Mouse (Mus musculus): ENCODE measurements around the gene Zfp423.

The Zfp423 gene

DNA sequence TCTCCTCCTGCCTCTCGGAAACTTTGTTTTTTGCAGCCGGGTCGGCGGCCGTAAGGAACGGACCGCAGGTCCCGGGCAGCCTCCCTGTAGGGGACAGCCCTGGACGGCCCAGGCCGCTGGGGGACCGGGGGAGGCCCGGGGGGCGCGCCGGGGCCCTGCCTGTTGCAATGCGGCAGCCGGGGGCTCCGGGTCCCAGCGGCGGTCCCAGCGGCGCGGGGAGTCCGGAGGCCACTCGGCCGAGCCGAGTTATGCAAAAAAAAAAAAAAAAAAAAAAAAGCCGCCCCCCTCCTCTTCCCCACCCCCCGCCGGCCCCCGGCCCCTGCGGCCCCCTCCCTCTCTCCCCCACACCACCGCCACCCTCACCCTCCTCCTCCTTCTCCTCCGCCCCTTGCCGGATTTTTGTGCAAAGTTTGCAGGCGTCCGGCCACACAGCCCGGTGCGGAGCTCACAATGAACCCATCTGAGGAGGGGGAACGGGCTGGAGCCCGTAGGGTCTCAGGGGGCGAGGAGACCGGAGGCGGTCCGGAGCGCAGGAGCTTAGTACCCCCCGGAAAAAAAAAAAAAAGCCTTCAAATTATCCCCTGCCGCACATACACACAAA is at the start of gene Zfp423:
Gene Zfp423, minus strand, starts transcription at position 276 of the 601 bp plus-strand sequence.
- no peak for DNase-seq

DNA sequence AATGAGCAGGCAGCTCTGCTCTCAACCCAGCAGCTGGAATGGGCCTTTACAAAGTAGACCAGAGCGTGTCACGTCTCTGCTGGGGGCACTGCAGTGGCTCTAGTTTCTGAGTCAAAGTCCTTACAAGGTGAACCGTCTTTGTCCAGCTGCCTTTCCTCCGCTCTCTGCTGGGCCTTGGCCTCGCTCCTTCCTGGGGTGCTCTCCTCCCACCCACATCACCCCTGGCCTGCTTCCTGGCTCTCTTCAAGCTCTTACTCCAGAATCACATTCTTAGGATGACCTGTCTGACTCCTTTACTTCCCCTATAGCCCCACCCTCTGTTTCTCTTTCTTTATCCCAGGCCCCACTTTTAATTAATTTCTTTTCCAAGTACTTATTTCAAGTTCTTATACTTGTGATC is 47.4 kb upstream of the Zfp423 start:
- no peak for DNase-seq

DNA sequence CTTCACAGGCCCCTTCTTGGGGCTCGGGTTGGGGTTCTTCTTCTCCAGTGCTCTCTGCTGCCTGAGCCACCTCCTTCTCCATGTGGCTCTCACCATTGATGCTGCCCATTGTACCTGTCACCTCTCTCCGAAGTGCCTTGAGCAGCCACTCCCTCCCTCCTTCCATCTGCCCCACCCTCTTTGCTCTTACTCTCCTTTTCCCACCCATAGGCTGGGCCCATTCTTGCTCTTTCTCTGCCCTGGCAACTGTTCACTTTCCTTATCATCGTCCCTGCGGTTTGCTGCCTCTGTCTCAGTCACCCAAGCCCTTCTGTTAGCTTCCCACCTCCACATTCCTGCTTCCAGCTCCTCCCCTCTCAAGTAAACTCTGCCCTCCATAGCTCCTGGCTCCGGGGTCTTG is 25.4 kb upstream of the Zfp423 start:
- no peak for DNase-seq

DNA sequence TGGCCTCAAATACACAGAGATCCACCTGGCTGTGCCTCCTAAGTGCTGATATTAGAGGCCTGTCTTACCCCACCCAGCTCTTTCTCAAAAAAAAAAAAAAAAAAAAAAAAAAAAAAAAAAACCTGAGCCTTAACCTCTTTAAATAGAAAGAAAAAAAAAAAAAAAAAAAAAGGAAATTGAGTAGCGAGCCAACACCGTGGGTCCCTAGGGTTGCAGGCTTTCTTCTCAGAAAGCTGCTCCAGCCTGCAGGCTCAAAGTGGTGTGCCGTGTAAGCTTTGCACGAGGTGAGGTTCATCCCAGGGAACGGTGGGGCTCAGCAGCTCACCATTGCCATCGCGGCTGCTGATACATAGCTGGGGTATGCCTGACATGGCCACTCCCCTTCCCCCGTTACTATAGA is 24.6 kb upstream of the Zfp423 start:
- no peak for DNase-seq

DNA sequence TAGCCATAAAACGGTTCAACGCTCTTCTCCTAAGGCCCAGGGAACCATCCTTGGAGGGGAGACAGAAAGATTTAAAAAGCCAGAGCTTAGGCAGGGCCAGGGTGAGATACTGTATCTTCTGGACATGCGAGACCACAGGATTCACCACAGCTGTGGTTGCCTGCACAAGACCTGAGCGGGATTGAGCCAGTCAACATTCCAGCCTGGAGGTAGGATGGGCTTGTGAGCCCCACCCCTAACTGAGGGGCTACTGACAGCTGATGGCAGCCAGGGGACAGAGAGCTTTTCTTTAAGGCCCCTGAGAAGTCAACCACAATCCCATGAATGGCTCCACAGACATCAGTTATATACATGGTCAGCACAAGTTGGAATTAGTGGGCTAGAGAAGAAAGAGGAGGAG is 23.5 kb upstream of the Zfp423 start:
- DNase-seq = no peak

DNA sequence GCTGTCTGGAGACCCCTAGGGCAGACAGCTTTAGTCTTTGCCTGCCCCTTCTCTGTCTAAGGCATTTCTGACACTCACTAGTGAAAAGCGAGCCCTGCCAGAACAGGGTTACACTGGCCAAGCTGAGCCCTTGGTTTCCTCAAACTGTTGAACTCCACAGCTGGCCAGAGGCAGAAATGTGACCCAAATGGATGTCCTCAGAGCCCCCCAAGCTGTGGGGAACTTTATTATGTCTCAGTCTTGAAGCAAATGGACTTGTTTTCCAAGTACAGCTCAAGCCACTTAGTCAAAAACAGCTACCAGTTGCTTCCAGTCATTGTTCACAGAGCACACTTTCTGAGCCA is 16.0 kb upstream of the Zfp423 start:
- DNase-seq = no peak

DNA sequence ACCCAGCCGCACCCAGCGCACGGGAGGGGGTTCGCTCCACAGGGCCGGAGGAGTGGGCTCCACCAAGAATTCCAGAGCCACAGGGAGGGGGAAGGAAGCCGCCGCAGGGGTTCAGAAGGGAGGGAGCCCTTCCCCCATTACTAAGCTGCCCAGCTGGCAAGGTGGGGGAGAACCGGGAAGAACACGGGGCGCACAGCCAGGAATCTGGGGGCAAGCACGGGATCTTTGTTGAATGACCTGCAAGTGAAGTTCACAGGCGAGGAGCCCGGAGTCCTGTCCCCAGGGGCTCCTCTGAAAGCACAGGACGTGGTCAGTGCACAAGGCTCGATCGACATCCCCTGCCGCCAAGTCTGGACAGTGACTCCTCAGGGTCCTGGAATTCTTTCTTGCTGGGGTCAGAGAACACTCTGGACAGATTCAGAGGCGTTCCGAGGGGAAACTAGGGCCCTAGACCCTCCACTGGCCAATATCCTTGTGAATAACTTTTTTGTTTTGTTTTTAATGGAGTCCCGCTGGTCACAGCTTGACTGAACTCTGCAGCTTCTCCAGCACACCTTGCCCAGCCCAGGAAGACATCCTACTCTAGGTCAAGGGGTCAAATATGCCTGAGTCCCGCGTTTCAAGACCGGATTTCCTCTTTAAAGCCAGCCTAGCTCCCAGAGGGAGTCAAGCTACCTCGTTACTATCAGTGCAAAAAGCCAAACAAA is 15.5 kb upstream of the Zfp423 start:
- no peak for DNase-seq

DNA sequence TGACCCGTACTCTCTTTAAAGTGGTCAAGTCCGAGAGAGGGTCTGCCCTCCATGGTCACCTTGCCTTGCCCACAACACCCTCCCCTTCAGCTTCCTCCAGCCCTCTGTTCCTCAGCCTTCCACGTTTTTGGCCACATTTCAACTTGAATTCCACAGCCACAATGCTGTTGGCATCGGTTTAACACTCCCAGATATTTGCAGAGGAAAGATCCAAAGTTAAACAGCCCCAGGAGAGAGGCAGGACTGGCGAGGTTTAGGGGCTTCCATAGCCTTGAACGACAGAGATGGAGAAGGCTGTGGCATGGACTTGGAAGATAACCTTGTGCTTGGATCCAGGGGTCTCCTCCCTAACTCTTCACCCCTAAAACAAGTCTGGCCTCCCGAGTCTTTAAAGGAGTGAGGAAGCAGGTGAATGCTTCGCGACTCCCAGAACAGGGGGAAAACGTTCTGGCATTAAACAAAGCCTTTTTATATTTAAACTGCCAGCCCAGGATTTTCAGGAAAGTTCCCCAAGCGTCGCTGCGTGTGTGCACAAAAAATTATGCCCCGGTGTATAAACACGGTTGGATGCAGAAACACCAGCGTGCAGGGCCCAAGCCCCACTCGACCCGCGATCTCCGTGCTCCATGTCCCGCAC is 14.8 kb upstream of the Zfp423 start:
- no peak for DNase-seq

DNA sequence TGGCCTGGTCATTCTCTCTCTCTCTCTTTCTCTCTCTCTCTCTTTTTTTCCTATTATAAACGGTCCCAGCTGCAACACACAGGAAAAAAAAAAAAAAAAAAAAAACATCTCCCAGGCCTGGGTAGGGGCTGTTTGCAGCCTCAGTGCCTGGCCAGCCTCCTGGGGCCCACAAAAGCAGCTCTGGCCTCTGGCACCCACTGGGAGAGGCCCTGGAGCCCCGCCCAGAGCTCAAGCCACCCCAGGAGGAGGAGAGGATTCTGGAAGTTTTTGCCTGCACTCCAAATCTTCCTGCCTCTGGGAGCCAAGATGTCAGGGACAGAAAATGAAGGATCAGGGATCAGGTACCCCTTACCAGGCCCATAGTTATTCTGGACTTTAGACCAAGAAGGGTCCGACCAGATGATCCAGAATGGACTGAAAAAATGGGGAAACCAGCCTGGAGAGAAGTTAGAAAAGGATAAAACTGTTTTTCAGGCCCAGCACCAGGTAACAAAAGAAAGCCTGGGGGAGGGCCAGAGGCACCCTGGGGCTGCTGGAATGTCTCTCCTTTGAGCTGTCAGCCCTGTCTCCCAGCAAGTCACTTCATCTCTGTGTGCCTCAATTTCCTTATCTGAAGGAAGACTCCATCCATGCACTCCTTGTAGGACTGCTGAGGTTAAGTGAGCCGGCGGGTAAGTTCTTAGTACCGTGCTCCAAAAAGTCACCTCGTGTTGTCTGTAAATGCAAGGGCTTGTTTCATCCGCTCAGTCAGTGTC is 8.6 kb upstream of the Zfp423 start:
- no peak for DNase-seq

DNA sequence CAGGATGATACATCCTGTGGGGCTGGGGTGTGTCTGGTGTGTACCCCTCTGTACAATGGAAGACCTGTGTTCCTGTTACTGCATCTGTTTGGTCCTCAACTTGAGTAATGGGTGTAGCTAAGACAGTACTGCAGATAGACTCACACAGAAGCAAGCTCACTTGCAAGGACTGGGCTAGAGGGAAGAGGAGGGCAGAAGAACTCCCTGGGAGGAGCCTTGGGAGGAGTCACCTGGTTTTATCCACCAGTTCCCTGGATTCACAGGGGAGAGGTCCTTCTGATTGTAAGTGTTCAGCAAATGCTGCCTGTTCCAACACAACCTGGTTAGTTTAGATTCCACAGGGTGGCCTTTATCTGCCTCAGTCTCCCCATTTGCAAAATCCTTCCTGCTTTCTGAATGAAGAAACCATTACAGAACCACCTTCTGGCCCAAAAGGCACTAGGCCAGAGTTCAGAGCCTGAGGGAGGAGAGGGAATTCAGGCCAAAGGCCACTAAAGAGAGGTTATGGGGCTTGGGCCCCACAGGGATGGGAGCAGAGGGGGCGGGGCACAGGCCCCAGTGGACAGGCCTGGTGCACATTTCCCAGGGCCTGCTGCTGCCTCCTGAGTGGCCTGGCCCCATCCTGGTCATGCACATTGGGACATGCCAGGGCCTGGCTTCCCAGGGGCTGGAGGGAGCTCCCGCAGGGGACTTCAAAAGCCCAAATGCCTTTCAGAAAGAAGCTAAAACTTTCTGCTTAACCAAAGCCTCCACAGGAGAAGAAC is 7.8 kb upstream of the Zfp423 start:
- DNase-seq = no peak

DNA sequence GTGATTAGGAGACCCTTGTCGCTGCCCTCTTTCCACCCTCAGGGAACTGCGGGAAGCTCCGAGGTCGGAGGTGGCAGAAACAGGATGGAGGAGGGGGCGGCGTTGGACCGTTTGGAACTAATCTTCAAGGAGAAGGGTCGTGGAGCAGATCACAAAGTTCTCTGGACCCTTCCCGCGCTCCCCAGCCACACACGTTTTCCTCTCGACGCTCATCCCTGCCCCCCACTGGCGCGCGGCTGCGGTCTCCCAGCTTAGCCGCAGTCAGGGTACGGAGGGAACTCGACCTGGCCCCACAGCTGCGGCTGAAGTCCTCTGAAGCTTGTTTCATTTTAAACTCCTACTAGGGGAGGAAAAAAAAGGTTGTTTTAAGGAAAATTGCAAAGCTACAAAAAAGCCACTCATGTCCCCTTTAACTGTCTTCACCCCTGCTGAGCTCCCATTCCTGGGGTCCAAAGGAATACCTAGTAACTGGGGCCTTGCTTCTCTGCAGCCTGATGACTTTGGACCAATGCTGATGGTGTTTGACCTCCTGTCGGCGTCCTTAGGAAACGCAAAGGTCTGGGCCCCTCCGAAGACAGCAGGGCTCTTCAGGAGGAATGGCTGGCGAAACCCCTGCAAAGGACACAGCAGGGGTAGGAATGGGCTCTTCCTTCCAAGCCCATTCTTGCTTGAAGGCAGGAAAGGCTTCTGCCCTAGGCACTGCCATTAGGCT is 3.3 kb upstream of the Zfp423 start:
- DNase-seq = no peak

DNA sequence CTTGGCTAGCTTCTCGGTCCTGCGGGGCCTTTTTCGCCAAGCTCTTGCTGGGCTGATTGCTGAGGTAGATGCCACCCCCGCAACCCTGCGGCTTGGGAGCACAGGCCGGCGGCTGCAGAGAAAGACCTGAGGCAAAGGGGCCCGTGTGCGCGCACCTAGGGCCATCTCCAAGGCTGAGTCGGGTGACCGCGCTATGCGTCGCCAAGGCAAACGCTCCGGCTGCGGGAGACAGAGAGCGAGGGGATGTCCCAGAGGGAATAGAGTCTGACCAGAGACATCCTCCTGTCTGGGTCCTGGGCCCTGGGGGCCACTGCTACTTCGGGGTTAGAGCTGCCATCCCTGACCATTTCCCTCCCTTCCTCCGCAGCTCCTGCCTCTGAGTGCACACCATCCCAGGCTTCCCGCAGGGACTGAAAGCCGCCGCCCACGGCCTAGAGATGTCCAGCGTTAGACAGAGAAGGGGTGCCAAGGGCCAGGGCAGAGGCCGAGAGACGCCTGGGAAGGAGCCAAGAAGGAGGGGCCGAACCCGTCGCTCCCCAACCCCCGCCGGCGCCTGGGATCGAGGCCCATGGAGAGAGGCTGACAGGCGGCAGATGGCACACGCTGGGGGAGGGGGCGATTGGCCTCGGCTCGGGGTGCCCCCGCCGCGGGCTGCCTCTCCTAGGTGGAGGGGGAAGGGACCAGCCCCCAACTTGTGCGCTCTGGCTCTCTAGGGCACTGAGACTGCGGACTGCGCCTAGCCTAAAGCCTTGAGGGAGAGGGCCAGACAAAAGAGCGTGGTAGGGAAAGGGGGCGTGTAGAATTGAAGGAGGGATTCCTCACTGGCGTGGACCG is 2.5 kb upstream of the Zfp423 start:
- DNase-seq = no peak

DNA sequence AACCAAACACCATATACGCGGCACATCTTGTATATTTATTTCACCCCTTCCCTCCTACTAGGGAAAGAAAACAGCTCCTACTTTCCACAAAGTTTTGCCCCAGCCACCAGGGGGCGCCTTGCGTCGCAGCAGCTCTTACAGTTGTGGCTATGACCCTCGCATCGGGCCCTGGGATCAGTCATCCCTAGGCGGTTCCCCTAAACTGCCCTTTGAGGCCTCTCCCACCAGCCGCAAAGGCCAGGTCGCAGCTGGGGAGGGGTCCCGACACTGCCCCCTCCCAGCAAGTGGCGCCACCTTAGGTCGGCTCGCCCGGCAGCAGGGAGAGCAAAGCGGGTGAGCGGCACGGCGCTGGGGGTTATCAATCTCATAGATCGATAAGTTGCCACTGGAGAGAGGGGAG is 1.7 kb upstream of the Zfp423 start:
- peak; percentile 32 to 40 for DNase-seq

DNA sequence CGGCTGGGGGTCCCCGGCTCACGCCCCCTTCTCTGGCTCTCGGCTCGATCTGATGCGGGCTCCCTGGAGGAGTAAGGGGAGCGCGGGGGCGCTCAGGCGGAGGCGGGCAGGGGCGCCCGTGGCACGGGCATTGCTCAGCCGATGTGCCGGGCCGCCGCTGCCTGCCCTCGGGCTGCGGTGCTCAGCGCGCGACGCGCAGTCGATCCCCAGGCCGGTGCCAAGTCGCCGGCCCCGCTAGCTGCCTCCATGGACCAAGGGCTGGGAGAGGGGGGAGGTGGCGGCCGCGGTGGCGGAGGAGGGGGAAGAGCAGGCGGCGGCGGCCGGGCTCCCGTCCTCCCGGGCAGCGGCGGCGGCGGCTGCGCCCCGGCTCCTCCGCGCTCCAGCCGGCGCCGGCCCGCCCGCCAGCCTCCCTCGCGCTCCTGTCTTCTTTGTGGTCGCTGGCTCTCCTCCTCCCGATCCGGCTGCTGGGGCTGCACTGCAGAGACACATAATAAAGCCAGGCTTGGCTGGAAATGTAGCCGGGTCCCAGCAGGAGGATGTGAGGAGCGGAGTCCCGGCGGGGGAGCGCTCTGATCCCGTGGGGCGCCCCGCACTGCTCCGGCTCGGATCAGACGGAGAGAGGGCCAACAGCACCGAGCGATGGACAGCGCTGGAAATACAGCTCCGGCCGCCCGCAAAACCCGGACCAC is 810 bp upstream of the Zfp423 start:
- no peak for DNase-seq

DNA sequence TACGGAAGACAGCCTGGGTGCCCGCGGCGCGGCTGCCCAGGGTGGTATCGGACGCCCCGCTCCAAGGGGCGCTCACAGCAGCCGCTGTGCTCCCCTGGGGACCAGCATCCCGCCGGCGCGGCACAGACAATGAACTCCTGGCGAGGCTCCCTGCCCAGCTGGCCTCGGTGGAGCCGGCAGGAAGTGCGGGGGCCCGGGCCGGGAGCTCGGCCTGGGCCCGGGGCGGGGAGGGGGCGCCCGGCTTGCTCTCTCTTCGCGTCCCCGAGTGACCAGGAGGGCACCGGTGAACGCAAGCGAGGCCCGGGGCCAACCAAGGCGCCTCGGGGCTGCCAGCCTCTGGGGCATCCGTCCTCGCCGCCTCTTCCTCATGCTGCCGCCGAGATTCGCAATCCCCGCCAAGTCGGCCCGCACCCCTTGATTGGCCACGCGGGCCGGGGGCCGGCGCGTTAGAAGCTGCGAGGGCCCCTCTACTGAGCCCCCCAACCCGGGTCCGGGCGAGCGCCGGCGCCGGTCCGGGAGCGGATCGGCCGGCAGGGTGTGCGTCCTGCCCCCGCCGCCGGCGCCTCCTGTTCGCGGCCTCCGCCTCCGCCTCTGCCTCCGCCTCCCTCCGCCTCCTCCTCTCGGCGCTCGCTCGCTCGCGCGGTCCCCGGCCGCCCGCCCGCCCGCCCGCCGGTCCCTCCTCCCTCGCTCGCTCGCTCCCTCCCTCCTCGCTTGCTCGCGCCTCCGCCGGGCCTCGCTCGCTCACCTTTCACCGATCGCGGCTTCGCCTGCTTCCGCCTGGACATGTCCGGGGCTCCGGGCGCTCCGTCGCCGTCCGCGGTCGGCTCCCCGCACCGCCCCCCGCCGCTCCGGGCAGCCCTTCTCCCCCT is 710 bp downstream of the Zfp423 start:
- peak; percentile 10 for DNase-seq

DNA sequence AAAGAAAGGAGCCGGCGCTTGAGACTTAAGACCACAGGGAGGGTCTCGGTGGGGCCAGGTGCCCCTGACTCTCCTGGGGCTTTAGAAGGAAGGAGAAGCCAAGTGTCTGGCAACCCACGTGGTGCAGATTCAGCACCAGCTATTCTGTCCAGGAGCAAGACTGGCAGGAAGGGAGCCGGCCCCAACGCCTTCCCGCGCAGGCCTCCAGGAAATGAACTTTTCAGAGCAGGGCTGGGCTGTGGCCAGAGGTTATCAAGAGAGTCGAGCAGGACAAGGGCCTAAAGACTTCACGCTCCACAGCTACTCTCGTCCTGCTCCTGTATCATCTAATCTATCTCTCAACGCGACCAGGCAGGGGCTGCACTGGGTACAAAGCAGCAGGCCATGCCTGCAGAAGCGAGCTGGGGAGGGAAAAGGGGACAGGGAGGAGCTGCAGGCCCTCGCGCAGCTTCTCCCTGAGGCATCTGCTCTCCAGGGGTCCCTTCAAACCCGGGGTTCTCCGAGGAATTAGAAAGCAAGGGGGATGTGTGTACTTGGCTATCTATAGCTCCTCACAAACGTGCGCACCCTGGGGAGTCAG is 1.4 kb downstream of the Zfp423 start:
- no peak for DNase-seq

DNA sequence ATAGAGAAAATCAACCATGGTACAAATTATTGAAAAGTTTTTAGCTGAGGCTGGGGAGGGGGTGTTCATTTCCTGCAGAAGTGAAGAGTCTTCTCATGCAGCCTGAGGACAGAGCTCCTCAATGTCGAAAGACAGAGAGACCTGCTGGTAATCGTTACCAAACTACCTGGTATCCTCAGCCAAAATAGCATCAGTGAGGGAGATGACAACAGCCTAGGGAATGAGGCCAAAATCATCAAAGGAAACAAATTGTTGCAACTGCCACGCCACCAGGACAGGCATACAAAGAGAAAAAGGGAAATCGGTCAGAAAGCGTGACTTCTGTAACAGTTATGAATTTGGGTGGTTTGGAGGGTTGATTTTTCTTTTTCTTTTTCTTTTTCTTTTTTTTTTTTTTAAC is 3.4 kb downstream of the Zfp423 start:
- DNase-seq = no peak

DNA sequence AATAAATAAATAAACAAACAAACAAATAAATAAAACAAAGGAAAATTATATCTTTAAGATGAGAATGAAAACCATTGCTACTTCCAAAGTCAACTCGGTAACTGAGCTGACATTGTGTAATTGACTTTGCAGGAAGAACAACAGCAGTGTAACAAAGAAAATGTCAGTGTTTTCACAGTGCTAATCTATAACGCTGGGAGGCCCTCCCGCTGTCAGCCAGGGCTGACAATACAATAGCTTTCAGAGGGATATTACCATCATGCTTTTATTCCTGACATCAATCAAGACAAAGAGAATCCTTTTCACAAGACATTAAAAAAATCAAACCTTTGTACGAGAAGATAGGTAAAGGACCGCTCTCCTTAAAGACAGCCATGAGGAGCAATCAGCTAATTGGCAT is 5.9 kb downstream of the Zfp423 start:
- DNase-seq = no peak

DNA sequence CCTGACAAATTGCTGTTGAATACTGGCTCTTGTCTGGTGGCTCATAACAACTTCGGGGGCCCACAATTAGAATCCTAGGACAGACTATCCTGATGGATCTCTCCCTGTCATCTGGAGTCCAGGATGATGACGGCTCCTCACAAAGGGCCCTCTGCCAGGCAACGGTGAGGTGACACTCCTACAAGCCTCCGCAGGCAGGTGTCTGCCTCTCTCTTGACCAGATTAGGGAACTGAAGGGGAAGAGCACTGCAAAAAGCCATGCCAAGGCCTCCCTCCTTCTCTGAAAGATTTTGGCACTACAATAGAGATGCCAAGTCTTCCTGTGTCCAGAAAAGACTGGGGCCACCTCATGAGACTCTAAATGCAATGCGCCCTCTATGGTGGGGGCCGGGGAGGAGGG is 7.1 kb downstream of the Zfp423 start:
- no peak for DNase-seq
